Mouse (Mus musculus) intestine, embryonic 14.5 days (tissue): ENCODE measurements around the gene Crybb3. TPM values are rescaled to one million over a fixed set of nuclear protein-coding genes. Genes with fewer than 3 reads are reported as not detected.

Experiments used
- ATAC-seq: fragments of 200-750 bp; cut with Nextera tagmentation; replicated peaks from 2 replicates; pipeline ENCODE4 v1.8.0; 2017; ENCODE audit warnings: low read depth, moderate number of reproducible peaks, moderate TSS enrichment, moderate library complexity; ENCODE audit not compliant: low FRiP score, low TSS enrichment
- DNase-seq: peaks from one replicate; pipeline ENCODE4 v3.0.0-alpha.2; 2018; ENCODE audit warnings: low spot score
- H3K27ac ChIP-seq: fragments of 300-500 bp; sonication (generic); 2 replicates; pipeline ENCODE4 v1.5.1; 2014; ENCODE audit warnings: low read depth, mild to moderate bottlenecking, control low read depth
- H3K27me3 ChIP-seq: fragments of 300-500 bp; sonication (generic); replicated peaks from 2 replicates; pipeline ENCODE4 v1.6.1; 2014; ENCODE audit warnings: low read length, control low read depth; ENCODE audit not compliant: control insufficient read depth, insufficient read depth
- H3K36me3 ChIP-seq: fragments of 300-500 bp; sonication (generic); 2 replicates; pipeline ENCODE4 v1.6.1; 2014; ENCODE audit warnings: low read length, control low read depth; ENCODE audit not compliant: control insufficient read depth, insufficient read depth
- H3K4me1 ChIP-seq: fragments of 300-500 bp; sonication (generic); replicated peaks from 2 replicates; pipeline ENCODE4 v1.6.1; 2014; ENCODE audit warnings: low read length, control low read depth, mixed read lengths; ENCODE audit not compliant: control insufficient read depth, insufficient read depth
- H3K4me2 ChIP-seq: fragments of 300-500 bp; sonication (generic); 2 replicates; pipeline ENCODE4 v1.6.1; 2014; ENCODE audit warnings: low read length
- H3K4me3 ChIP-seq: fragments of 300-500 bp; sonication (generic); 2 replicates; pipeline ENCODE4 v1.5.1; 2014; ENCODE audit warnings: low read depth, low read length, control low read depth, mixed read lengths
- H3K9ac ChIP-seq: fragments of 300-500 bp; sonication (generic); 2 replicates; pipeline ENCODE4 v1.6.1; 2014; ENCODE audit warnings: mild to moderate bottlenecking, low read length
- H3K9me3 ChIP-seq: fragments of 300-500 bp; sonication (generic); 2 replicates; pipeline ENCODE4 v1.6.1; 2016; ENCODE audit warnings: low read length, control low read depth; ENCODE audit not compliant: control insufficient read depth
- WGBS: fragments of 180-500 bp; shearing (Covaris S2); extraction: QIAGEN DNeasy Blood & Tissue Kit; methylation state at CpG from one replicate; pipeline ENCODE4 v1.1.7; 2014; 5-methylcytosine and 5-hydroxymethylcytosine counted together
- polyA plus RNA-seq: library from polyadenylated mRNA; unstranded; fragments of >200 nt; fragmentation: Nextera tagmentation; extraction: Ambion mirVana; gene quantifications from 2 replicates; pipeline ENCODE4 v1.2.1, GENCODE M21; 2014

Crybb3 gene
- polyA plus RNA-seq, 1 experiment from 2014 or later, result 0.28 TPM

GRCm38 (mm10) chr5:113031201-113031754 lies 50.1 kb downstream of the Crybb3 start:
- ATAC-seq (no peak), DNase-seq (no peak)
- H3K9ac ChIP-seq, result no peak overlapping the region
- H3K27me3 ChIP-seq, result no peaks in the 10 kb centered on the region
- WGBS, result 71% methylated on average over 15 of the region's 15 CpGs
- no peak overlapping the region for H3K4me2 ChIP-seq
- H3K4me3 ChIP-seq, result no peak overlapping the region
- no peak overlapping the region for H3K27ac ChIP-seq
- H3K4me1 ChIP-seq, result peaks cover 5% of the 10 kb centered on the region
- H3K9me3 ChIP-seq, result no peaks in the 10 kb centered on the region
- no peaks in the 10 kb centered on the region for H3K36me3 ChIP-seq

GRCm38 (mm10) chr5:113030082-113030481 lies 51.3 kb downstream of the Crybb3 start:
- H3K4me2 ChIP-seq, result no peak overlapping the region
- DNase-seq, result no peak
- H3K9me3 ChIP-seq, result no peaks in the 10 kb centered on the region
- no peaks in the 10 kb centered on the region for H3K36me3 ChIP-seq
- no peaks in the 10 kb centered on the region for H3K27me3 ChIP-seq
- no peaks in the 10 kb centered on the region; the same call in 1 of the 2 replicates for H3K4me1 ChIP-seq
- ATAC-seq, result no peak
- H3K4me3 ChIP-seq, result no peak overlapping the region
- H3K27ac ChIP-seq, result no peak overlapping the region
- no peak overlapping the region for H3K9ac ChIP-seq
- WGBS, result 63% methylated on average over 3 of the region's 3 CpGs

- 70% methylated on average over 5 of the region's 5 CpGs for WGBS
- Histone ChIP-seq H3K4me1 (peaks cover 19% of the 10 kb centered on the region; the same call in 1 of the 2 replicates), H3K9ac (no peak overlapping the region), H3K4me3 (no peak overlapping the region), H3K36me3 (no peaks in the 10 kb centered on the region), H3K4me2 (no peak overlapping the region), H3K27me3 (no peaks in the 10 kb centered on the region), H3K9me3 (no peaks in the 10 kb centered on the region), H3K27ac (no peak overlapping the region)
- no peak for ATAC-seq
- no peak for DNase-seq
Measured at GRCm38 (mm10) chr5:113026706-113027105, 54.7 kb downstream of the Crybb3 start.

Other genes starting within 250 kb of the Crybb3 start
- 0.74 and 0.95 TPM in 2 replicates for gene Myo18b, start 185.2 kb downstream of the Crybb3 start, polyA plus RNA-seq
- gene Grk3, start 65.8 kb downstream of the Crybb3 start, polyA plus RNA-seq, result 15.7 and 20.0 TPM in 2 replicates
- not detected in 2 replicates for gene Crybb2, start 11.5 kb downstream of the Crybb3 start, polyA plus RNA-seq
- gene 2900026A02Rik, start 139.7 kb upstream of the Crybb3 start, polyA plus RNA-seq, result 6.9 TPM in 2 replicates
- not detected in 2 replicates for gene Tmem211, start 145.3 kb upstream of the Crybb3 start, polyA plus RNA-seq
- gene Sgsm1, start 229.2 kb upstream of the Crybb3 start, polyA plus RNA-seq, result 8.8 and 10.0 TPM in 2 replicates